ENCODE assay signal across 28 mouse cellular contexts in genomic region chr13:40706612-40707011, GRCm38 (mm10). TPM values are rescaled to one million over a fixed set of nuclear protein-coding genes. Genes with fewer than 3 reads are reported as not detected.
DNase-seq lines count a peak whose midpoint lies in the region; ATAC-seq and TF ChIP-seq lines count a peak whose summit lies in the region.
"Had no signal": no experiment of that assay in that cellular context is flagged by ENCODE, and none has a peak within 500 bp of the region (broad histone marks: within the 10 kb centered on the region; RNA-seq: fewer than 3 reads in every experiment).

No protein-coding gene starts in this region.

- DNase-seq in embryo, embryonic 9.5 days (ENCODE audit: extremely low spot score) = peak; percentile 20
- DNase-seq in embryo, embryonic 10.5 days (ENCODE audit: low spot score) = no peak
- DNase-seq in limb, embryonic 11.5 days (ENCODE audit: low spot score) = peak; percentile 29
- DNase-seq in limb, embryonic 10.5 days (ENCODE audit: low spot score) = no peak
- peak; percentile 1 for DNase-seq in retina, embryonic 14.5 days (ENCODE audit: low spot score)
- DNase-seq in retina, postnatal 1 day = no peak
- no peak for DNase-seq in thymus, adult 2 months
- DNase-seq in frontal cortex, postnatal 10 days (ENCODE audit: low spot score in 2 of 2) = no peak
- DNase-seq: adrenal gland, adult 2 months; adrenal gland, postnatal 14 days; cerebellum, adult 11 months; cerebellum, adult 2 months; cerebellum, adult 9-11 months; cerebellum, postnatal 25 days; embryo, embryonic 11 days; gastrocnemius, adult 2 months; gastrocnemius, postnatal 14 days; heart, postnatal 10 days; heart, postnatal 4 days had no signal

- 2% methylated on average over 5 of the region's 5 CpGs for WGBS in limb, embryonic 11.5 days
- 4% methylated on average over 5 of the region's 5 CpGs for WGBS in limb, embryonic 10.5 days
- 21% methylated on average over 5 of the region's 5 CpGs for WGBS in thymus, adult 2 months

- no peak overlapping the region for H3K4me2 ChIP-seq in limb, embryonic 11.5 days (ENCODE audit: low read depth, severe bottlenecking)
- H3K4me2 ChIP-seq: forebrain, embryonic 13.5 days; heart, embryonic 12.5 days; heart, embryonic 15.5 days; hindbrain, embryonic 13.5 days; intestine, embryonic 15.5 days had no signal

- TF ChIP-seq CTCF in thymus, adult 2 months (IDR thresholded peaks at IDR 0.05; ENCODE audit: borderline replicate concordance, control insufficient read depth, extremely low read depth, insufficient read depth, low read length, poor library complexity) = no peak

- H3K27ac ChIP-seq in limb, embryonic 11.5 days (replicated peaks; ENCODE audit: low read depth, low read length) = no peak overlapping the region
- H3K27ac ChIP-seq in limb, embryonic 10.5 days = no peak overlapping the region
- no peak overlapping the region for H3K27ac ChIP-seq in thymus, adult 2 months (ENCODE audit: control insufficient read depth, insufficient read depth, low read length)
- H3K27ac ChIP-seq: forebrain, embryonic 10.5 days; forebrain, embryonic 13.5 days; gastrocnemius, adult 2 months; heart, embryonic 15.5 days; hindbrain, embryonic 13.5 days; intestine, embryonic 15.5 days had no signal

- no peaks in the 10 kb centered on the region for H3K9me3 ChIP-seq in limb, embryonic 11.5 days (ENCODE audit: control insufficient read depth, low read length)
- no peaks in the 10 kb centered on the region for H3K9me3 ChIP-seq in limb, embryonic 10.5 days (replicated peaks)
- H3K9me3 ChIP-seq: forebrain, embryonic 10.5 days; forebrain, embryonic 13.5 days; heart, embryonic 12.5 days; heart, embryonic 15.5 days; hindbrain, embryonic 13.5 days; intestine, embryonic 15.5 days had no signal

- H3K27me3 ChIP-seq in limb, embryonic 11.5 days (ENCODE audit: control insufficient read depth, insufficient read depth, low read length) = peaks cover 83% of the 10 kb centered on the region
- peaks cover 100% of the 10 kb centered on the region for H3K27me3 ChIP-seq in limb, embryonic 10.5 days (ENCODE audit: low read depth, poor library complexity, severe bottlenecking)
- peaks cover 21% of the 10 kb centered on the region for H3K27me3 ChIP-seq in thymus, adult 2 months (ENCODE audit: control insufficient read depth, insufficient read depth, low read length)
- H3K27me3 ChIP-seq: CH12.LX had no signal

- no peak for TF ChIP-seq POLR2A in thymus, adult 2 months (IDR thresholded peaks at IDR 0.05; ENCODE audit: control insufficient read depth, extremely low read depth, insufficient read depth, low read length, poor library complexity)

- H3K36me3 ChIP-seq in limb, embryonic 11.5 days (ENCODE audit: control insufficient read depth, insufficient read depth, low read length) = no peaks in the 10 kb centered on the region
- no peaks in the 10 kb centered on the region for H3K36me3 ChIP-seq in limb, embryonic 10.5 days
- no peaks in the 10 kb centered on the region for H3K36me3 ChIP-seq in thymus, adult 2 months (ENCODE audit: control insufficient read depth, insufficient read depth, low read length)
- H3K36me3 ChIP-seq: forebrain, embryonic 10.5 days; heart, embryonic 12.5 days; heart, embryonic 15.5 days; hindbrain, embryonic 13.5 days; intestine, embryonic 15.5 days had no signal

- no peak for ATAC-seq in limb, embryonic 11.5 days (ENCODE audit: insufficient number of reproducible peaks, low FRiP score, low TSS enrichment, low read depth)
- ATAC-seq: forebrain, embryonic 13.5 days; forebrain, embryonic 16.5 days; hindbrain, embryonic 16.5 days; intestine, embryonic 15.5 days had no signal

- no peak overlapping the region for H3K4me3 ChIP-seq in limb, embryonic 11.5 days (ENCODE audit: low read depth, low read length)
- no peak overlapping the region for H3K4me3 ChIP-seq in limb, embryonic 10.5 days
- H3K4me3 ChIP-seq in thymus, adult 2 months (ENCODE audit: control insufficient read depth, insufficient read depth, low read length) = no peak overlapping the region
- H3K4me3 ChIP-seq: forebrain, embryonic 10.5 days; forebrain, embryonic 13.5 days; gastrocnemius, adult 2 months; heart, embryonic 12.5 days; heart, embryonic 15.5 days; hindbrain, embryonic 13.5 days; intestine, embryonic 15.5 days had no signal

- peaks cover 19% of the 10 kb centered on the region for H3K4me1 ChIP-seq in limb, embryonic 11.5 days (ENCODE audit: control insufficient read depth, insufficient read depth, low read length)
- peaks cover 77% of the 10 kb centered on the region for H3K4me1 ChIP-seq in limb, embryonic 10.5 days
- H3K4me1 ChIP-seq in thymus, adult 2 months (replicated peaks; ENCODE audit: control insufficient read depth, insufficient read depth, low read length) = no peaks in the 10 kb centered on the region

- H3K9ac ChIP-seq in limb, embryonic 11.5 days (ENCODE audit: low read length) = no peak overlapping the region
- H3K9ac ChIP-seq: forebrain, embryonic 13.5 days; heart, embryonic 12.5 days; heart, embryonic 15.5 days; hindbrain, embryonic 13.5 days; intestine, embryonic 15.5 days had no signal

RNA-seq across cellular contexts. Expression of gene Tfap2a, which starts 31.6 kb away (rescaled TPM):
- 7.2 and 7.3 TPM in 2 replicates for polyA plus RNA-seq in limb, embryonic 11.5 days (2014; fragmentation: Nextera tagmentation; extraction: Ambion mirVana)
- 6.7 and 6.9 TPM in 2 replicates for polyA plus RNA-seq in limb, embryonic 10.5 days (2016; fragmentation: Nextera tagmentation; extraction: Ambion mirVana)
- polyA plus RNA-seq in thymus, adult 2 months (2012; rRNA removed) = 2.0 and 2.2 TPM in 2 replicates

Comparison
In these comparisons a context has a peak if more than half of its experiments do, and no peak if none do; other contexts are left out.
1. DNase-seq: peak in embryo, embryonic 9.5 days (single experiment), limb, embryonic 11.5 days (single experiment) and retina, embryonic 14.5 days (single experiment); none in embryo, embryonic 10.5 days (single experiment), limb, embryonic 10.5 days (single experiment), retina, postnatal 1 day (single experiment), thymus, adult 2 months (single experiment) and frontal cortex, postnatal 10 days (0 of 2).